Mouse (Mus musculus) midbrain, embryonic 15.5 days (tissue): ENCODE results near the gene Hs3st2. TPM values are rescaled to one million over a fixed set of nuclear protein-coding genes. Genes with fewer than 3 reads are reported as not detected.
"Not testable (repeated sequence)": the region's sequence is repeated elsewhere in the genome, so short reads cannot be mapped to it uniquely, and the experiment has no call there.

Source experiments
- ATAC-seq: fragments of 200-750 bp; cut with Nextera tagmentation; replicated peaks from 2 replicates; pipeline ENCODE4 v1.8.0; 2017; ENCODE audit warnings: moderate TSS enrichment
- H3K27ac ChIP-seq: fragments of 300-500 bp; sonication (generic); 2 replicates; pipeline ENCODE4 v1.5.1; 2015; ENCODE audit warnings: mild to moderate bottlenecking, inconsistent platforms
- H3K27me3 ChIP-seq: fragments of 300-500 bp; sonication (generic); replicated peaks from 2 replicates; pipeline ENCODE4 v1.6.1; 2015; ENCODE audit warnings: inconsistent platforms
- H3K36me3 ChIP-seq: fragments of 300-500 bp; sonication (generic); replicated peaks from 2 replicates; pipeline ENCODE4 v1.6.1; 2015; ENCODE audit warnings: inconsistent platforms
- H3K4me1 ChIP-seq: fragments of 300-500 bp; sonication (generic); 2 replicates; pipeline ENCODE4 v1.6.1; 2015; ENCODE audit warnings: inconsistent platforms
- H3K4me2 ChIP-seq: fragments of 300-500 bp; sonication (generic); 2 replicates; pipeline ENCODE4 v1.6.1; 2015; ENCODE audit warnings: inconsistent platforms, mild to moderate bottlenecking, moderate library complexity
- H3K4me3 ChIP-seq: fragments of 300-500 bp; sonication (generic); 2 replicates; pipeline ENCODE4 v1.5.1; 2015; ENCODE audit warnings: mild to moderate bottlenecking, inconsistent platforms
- H3K9ac ChIP-seq: fragments of 300-500 bp; sonication (generic); 2 replicates; pipeline ENCODE4 v1.6.1; 2015; ENCODE audit warnings: mild to moderate bottlenecking, inconsistent platforms
- H3K9me3 ChIP-seq: fragments of 300-500 bp; sonication (generic); 2 replicates; pipeline ENCODE4 v1.6.1; 2016; ENCODE audit warnings: inconsistent platforms
- WGBS: fragments of 180-500 bp; shearing (Covaris S2); methylation state at CpG from one replicate; pipeline ENCODE4 v1.1.7; 2015; ENCODE audit warnings: mixed read lengths; 5-methylcytosine and 5-hydroxymethylcytosine counted together
- polyA plus RNA-seq: library from polyadenylated mRNA; unstranded; fragments of >200 nt; fragmentation: Nextera tagmentation; extraction: Ambion mirVana; gene quantifications from 2 replicates; pipeline ENCODE4 v1.2.1, GENCODE M21; 2015

The Hs3st2 gene
- 13.4 and 14.9 TPM in 2 replicates for polyA plus RNA-seq

DNA sequence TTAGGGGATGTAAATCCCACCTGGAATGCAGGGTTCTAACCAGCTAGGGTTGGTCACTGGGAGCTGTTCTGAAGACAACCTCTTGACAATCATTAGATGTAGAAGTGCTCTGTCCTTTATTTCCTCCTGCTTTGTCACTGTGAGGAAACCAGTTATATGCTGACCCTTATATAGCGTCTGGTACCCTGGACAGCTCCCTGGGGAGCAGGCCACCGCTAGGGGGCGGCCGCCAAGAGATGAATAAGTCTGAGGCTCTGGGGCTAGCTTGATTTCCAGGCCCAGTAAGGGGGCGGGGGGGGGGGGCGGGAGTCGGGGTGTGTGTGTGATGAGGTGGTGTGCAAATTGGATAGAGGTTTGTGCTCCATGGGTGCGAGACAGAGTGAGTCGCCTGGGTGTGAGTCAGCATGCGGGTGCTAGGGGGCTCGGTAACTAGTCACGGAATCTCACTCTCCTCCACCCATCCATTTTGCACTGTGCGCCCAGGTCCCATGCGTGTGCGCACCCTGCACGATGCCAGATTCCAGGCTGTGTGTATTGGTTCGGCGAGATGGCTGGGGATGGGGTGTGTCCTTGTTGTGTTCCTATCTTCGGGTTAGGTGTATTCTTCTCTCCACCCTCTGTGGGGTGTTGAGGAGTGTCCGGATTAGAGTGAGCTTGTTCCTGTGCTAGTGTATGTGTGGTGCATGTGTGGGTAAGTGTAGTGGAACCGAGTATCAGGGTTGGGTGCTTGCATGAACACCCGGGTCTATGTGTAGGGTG lies at the start of gene Hs3st2:
TSS of gene Hs3st2 (plus strand) at position 635 of the 759 bp plus-strand sequence.
- H3K27me3 ChIP-seq: peaks cover 37% of the 10 kb centered on the region
- peak within 1 kb of the TSS; percentile 76 for H3K4me2 ChIP-seq
- ATAC-seq: peak; percentile 72
- H3K36me3 ChIP-seq: no peaks in the 10 kb centered on the region
- peaks cover 19% of the 10 kb centered on the region for H3K4me1 ChIP-seq
- no peaks in the 10 kb centered on the region for H3K9me3 ChIP-seq
- peak within 1 kb of the TSS; percentile 39 for H3K9ac ChIP-seq
- no peak within 1 kb of the TSS for H3K27ac ChIP-seq
- H3K4me3 ChIP-seq: peak within 1 kb of the TSS; percentile 55
- 3% methylated on average over 22 of the region's 22 CpGs for WGBS

DNA sequence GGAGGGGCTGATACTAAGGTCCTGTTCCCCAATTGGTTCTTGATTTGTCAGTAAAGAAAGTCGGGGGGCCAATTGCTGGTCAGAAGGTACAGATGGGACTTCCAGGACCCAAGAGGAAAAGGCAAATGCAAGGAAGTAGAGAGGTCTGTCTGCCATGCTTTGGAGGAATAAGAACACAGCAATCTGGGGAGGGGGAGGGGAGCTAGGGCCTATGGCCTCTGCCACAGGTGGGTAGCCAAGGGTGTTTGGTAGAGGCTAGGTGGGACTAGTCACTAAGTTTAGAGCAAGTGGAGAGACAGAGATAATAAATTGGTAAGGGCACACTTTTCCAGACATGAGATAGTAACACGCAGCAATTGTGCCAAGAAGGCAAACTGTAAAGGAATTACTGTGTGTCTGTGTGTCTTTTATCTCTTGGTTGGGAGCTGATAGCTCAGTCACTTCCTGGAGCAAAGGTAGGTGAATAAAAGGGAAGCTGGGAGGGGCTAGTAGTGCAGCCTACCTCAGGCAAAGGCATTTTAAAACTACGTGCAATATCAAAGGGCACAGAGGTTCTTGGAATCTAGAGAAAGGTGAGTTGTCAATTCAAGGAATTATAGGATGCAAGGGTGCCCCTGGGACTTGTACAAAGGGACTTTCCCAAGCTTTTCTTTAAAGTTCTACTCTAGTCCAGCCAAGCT lies 43.2 kb upstream of the Hs3st2 start:
- no peak overlapping the region for H3K9ac ChIP-seq
- no peak overlapping the region for H3K27ac ChIP-seq
- WGBS: 81% methylated on average over 3 of the region's 3 CpGs
- no peaks in the 10 kb centered on the region for H3K27me3 ChIP-seq
- no peaks in the 10 kb centered on the region for H3K4me1 ChIP-seq
- no peaks in the 10 kb centered on the region for H3K9me3 ChIP-seq
- ATAC-seq: no peak
- no peaks in the 10 kb centered on the region for H3K36me3 ChIP-seq
- no peak overlapping the region for H3K4me3 ChIP-seq
- H3K4me2 ChIP-seq: no peak overlapping the region

DNA sequence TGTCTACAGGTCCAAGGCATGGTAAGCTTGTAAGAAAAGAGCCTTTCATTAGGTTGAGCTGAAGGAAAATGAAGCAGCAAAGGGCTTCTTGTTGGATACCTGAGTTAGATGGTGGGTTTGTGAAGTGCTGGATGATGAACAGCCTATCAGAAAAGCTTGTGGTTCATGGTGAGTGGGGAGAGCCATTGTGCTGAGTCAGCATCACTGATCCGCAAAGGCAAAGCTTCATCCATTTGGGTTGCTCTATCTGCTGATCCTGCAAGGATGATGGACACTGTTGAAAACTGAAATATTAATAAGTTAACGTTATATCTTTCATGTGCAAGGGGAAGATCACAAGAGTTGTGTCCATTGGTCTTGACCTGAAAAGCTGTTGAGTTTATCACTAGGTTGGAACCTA lies 40.0 kb upstream of the Hs3st2 start:
- no peak for ATAC-seq

DNA sequence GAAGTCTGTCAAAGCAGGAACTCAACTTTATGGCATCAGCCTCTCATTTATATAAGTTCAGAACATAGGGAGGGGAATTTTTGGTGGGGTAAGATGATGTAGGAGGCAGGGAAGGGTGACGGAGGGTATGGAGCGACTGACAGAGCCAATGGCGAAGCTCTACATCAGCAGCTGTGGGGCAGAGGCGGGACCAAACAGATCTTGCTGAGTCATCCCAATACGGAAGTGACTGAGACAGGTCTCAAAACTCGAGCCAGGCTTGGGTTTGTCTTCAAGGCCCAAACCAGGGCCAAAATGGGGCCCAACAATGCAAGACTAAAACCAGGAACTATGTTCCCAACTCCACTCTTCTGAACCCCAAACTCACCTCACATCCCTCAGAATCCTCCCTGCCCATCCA lies 30.2 kb upstream of the Hs3st2 start:
- not testable (repeated sequence) for H3K4me1 ChIP-seq, H3K9ac ChIP-seq, H3K9me3 ChIP-seq, H3K36me3 ChIP-seq, H3K27ac ChIP-seq, H3K27me3 ChIP-seq, H3K4me2 ChIP-seq, H3K4me3 ChIP-seq, ATAC-seq
- WGBS: 92% methylated on average over 6 of the region's 6 CpGs

More for the DNA sequence above, 40.0 kb upstream of the Hs3st2 start:
- H3K4me2 ChIP-seq: no peak overlapping the region
- H3K27me3 ChIP-seq: no peaks in the 10 kb centered on the region
- WGBS: 90% methylated on average over 2 of the region's 2 CpGs
- H3K9me3 ChIP-seq: no peaks in the 10 kb centered on the region
- no peak overlapping the region for H3K9ac ChIP-seq
- no peaks in the 10 kb centered on the region for H3K36me3 ChIP-seq
- no peak overlapping the region for H3K27ac ChIP-seq
- no peak overlapping the region for H3K4me3 ChIP-seq
- H3K4me1 ChIP-seq: no peaks in the 10 kb centered on the region

DNA sequence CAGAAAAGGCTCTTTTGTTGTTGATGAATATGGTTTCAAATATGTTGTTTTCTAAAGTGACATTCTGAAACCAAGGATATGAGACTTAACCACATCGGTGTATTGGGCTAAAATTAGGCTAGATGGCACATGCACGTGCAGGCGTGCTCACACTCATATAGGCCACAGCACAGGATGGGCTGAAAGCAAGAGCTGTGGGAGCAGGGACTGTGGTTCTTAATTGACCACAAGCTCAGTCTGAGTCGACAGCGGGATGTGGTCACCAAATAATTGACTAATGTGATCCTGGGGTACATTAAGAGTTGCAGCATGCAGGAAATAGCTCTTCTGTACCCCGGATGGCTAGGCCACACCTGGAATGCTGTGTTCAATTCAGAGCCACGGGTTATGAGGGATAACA lies 26.1 kb upstream of the Hs3st2 start:
- no peak overlapping the region for H3K9ac ChIP-seq

DNA sequence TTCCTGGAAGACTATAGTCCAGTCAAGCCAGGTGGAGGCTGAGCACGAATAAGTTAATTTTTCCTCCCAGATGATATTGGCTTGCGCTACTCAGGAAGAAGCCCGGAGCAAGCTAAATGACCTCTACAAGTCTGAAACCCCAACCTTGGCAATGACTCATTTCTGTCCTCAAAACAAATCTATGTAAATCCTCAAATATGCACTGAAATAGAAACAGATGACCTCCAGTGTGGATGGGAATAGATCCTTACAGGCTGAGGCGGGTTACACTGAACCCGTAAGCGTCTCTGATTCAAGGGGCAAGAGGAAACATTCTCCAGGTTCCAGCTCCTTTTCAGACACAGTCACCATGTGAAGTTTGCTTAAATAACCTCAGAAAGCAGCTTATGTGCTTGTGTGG lies 24.5 kb upstream of the Hs3st2 start:
- no peaks in the 10 kb centered on the region for H3K36me3 ChIP-seq
- H3K9me3 ChIP-seq: no peaks in the 10 kb centered on the region
- H3K4me3 ChIP-seq: no peak overlapping the region
- no peak overlapping the region for H3K4me2 ChIP-seq
- no peaks in the 10 kb centered on the region for H3K27me3 ChIP-seq
- no peaks in the 10 kb centered on the region for H3K4me1 ChIP-seq
- WGBS: 92% methylated on average over 6 of the region's 6 CpGs
- no peak for ATAC-seq
- H3K9ac ChIP-seq: no peak overlapping the region
- H3K27ac ChIP-seq: no peak overlapping the region

More for the DNA sequence above, 26.1 kb upstream of the Hs3st2 start:
- no peaks in the 10 kb centered on the region for H3K9me3 ChIP-seq
- H3K27ac ChIP-seq: no peak overlapping the region
- no peaks in the 10 kb centered on the region for H3K27me3 ChIP-seq
- no peak for ATAC-seq
- H3K4me2 ChIP-seq: no peak overlapping the region
- no peak overlapping the region for H3K4me3 ChIP-seq
- no peaks in the 10 kb centered on the region for H3K4me1 ChIP-seq
- 92% methylated on average over 7 of the region's 7 CpGs for WGBS
- no peaks in the 10 kb centered on the region for H3K36me3 ChIP-seq

DNA sequence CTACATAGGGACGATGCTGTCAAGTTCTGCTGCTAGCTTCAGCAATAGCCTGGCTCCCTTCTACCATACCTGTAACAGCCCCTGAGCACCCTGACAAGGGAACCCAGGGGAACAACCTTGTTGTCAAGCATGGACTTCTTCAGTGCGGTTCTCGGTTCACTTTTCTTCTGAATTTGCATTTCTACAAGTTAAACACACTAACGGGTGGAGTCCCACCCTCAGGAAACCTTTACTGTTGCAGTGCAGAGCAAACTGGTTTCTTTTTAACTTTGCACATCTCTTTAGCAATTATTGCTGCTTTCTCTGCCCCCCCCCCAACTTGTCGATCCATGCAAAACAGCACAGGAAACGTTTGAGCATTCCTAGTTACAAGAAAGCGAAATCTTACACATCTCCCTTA lies 19.7 kb upstream of the Hs3st2 start:
- H3K4me2 ChIP-seq: no peak overlapping the region
- H3K36me3 ChIP-seq: no peaks in the 10 kb centered on the region
- no peaks in the 10 kb centered on the region for H3K9me3 ChIP-seq
- no peak for ATAC-seq
- H3K9ac ChIP-seq: no peak overlapping the region
- WGBS: 87% methylated on average over 7 of the region's 7 CpGs
- H3K4me1 ChIP-seq: no peaks in the 10 kb centered on the region
- H3K27ac ChIP-seq: no peak overlapping the region
- H3K27me3 ChIP-seq: no peaks in the 10 kb centered on the region
- no peak overlapping the region for H3K4me3 ChIP-seq

DNA sequence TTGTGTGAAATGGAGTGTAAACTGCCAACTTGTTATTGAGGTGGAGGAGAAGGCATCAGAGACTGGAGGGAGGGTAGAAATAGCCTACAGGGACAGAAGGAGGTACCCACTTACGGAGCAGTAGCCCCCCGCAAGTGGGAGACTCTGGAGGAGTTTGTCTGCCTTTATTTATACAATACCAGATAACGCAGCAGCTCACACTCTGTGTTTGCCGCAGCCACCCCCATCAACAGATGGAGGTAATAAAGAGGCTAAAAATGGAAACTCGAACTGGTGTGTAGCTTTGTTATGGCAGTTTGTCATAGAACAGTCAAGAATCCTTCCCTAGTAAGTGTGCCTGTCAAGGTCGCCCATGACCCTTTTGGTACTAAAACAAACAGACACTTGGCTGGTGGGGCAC lies 16.2 kb upstream of the Hs3st2 start:
- Histone ChIP-seq H3K9me3 (no peaks in the 10 kb centered on the region), H3K4me2 (no peak overlapping the region), H3K27me3 (no peaks in the 10 kb centered on the region), H3K36me3 (no peaks in the 10 kb centered on the region), H3K9ac (no peak overlapping the region), H3K4me3 (no peak overlapping the region), H3K4me1 (no peaks in the 10 kb centered on the region), H3K27ac (no peak overlapping the region)
- ATAC-seq: no peak
- 73% methylated on average over 6 of the region's 6 CpGs for WGBS

DNA sequence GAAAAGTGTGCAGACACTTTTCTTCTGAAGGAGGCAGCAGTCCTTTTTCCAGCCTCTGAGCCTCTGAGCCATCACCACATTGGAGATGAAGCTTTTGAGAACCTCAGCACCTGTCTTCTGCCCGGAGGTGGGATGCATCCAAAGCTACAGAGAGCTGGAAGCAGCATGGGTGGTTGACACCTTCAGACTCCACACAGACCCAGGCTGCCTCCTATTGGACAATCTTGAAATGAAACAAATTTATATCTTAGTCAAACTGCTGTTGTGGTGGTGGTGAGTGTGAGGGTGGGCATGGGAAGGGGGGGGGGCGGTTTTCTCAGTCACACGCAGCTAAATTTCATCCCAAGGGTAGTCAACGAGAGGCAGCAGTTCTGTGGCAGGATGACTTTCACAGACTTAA lies 12.7 kb upstream of the Hs3st2 start:
- Histone ChIP-seq H3K4me1 (no peaks in the 10 kb centered on the region), H3K4me3 (no peak overlapping the region), H3K27me3 (no peaks in the 10 kb centered on the region), H3K27ac (no peak overlapping the region), H3K4me2 (no peak overlapping the region), H3K9ac (no peak overlapping the region), H3K36me3 (no peaks in the 10 kb centered on the region), H3K9me3 (no peaks in the 10 kb centered on the region)
- WGBS: 72% methylated on average over 4 of the region's 4 CpGs
- ATAC-seq: no peak

DNA sequence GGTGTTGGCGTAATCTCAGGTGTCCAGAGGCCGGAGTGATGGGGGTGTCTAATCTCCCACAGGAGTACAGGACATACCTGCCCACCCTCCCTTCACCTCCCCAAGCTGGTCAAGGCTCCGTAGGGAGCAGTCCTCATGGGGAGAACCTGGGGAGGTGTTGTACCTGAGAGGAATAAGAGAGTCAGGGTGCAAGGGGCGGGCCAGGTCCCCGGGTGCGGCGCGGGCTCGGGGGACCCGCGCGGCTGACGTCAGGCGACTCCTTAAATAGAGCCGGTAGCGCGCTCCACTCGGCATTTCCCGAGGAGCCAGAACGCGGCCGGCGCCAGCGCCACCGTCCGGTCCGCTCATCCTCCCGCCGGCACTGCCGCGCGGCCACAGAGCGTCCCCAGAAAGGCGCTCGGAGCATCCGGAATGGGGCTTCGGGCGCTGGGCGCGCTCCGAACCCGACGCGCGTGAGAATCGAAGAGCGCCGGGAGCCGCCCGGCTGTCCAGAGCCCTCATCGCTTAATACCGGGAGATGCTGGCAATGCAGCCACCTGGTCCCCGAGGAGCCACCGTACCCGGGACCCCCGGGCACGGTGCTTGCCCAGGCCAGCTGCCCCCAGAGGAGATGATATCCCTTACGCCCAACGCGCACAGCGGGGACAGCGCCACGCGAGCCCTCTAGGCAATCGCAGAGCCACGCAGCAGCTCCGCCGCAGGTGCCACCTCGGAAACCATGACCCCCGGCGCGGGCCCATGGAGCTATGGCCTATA lies 503 bp downstream of the Hs3st2 start:
- H3K27me3 ChIP-seq: peaks cover 37% of the 10 kb centered on the region
- H3K4me1 ChIP-seq: peaks cover 19% of the 10 kb centered on the region
- peak overlapping the region; percentile 39 for H3K9ac ChIP-seq
- 1% methylated on average over 72 of the region's 72 CpGs for WGBS
- peak overlapping the region; percentile 76 for H3K4me2 ChIP-seq
- H3K27ac ChIP-seq: no peak overlapping the region
- H3K36me3 ChIP-seq: no peaks in the 10 kb centered on the region
- H3K9me3 ChIP-seq: no peaks in the 10 kb centered on the region
- peak overlapping the region; percentile 55 for H3K4me3 ChIP-seq
- ATAC-seq: peak; percentile 80

DNA sequence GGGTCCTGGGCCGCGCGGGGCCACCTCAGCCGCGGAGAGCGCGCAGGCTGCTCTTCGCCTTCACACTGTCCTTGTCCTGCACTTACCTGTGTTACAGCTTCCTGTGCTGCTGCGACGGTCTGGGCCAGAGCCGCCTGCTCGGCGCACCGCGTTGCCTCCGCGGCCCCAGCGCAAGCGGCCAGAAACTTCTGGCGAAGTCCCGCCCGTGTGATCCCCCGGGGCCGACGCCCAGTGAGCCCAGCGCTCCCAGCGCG lies 1.0 kb downstream of the Hs3st2 start:
- peaks cover 19% of the 10 kb centered on the region for H3K4me1 ChIP-seq
- no peaks in the 10 kb centered on the region for H3K36me3 ChIP-seq
- H3K9ac ChIP-seq: peak overlapping the region; percentile 39
- H3K9me3 ChIP-seq: no peaks in the 10 kb centered on the region
- H3K27me3 ChIP-seq: peaks cover 37% of the 10 kb centered on the region
- peak overlapping the region; percentile 55 for H3K4me3 ChIP-seq
- WGBS: 1% methylated on average over 28 of the region's 28 CpGs
- no peak overlapping the region for H3K27ac ChIP-seq
- peak overlapping the region; percentile 76 for H3K4me2 ChIP-seq
- peak; percentile 64 for ATAC-seq

DNA sequence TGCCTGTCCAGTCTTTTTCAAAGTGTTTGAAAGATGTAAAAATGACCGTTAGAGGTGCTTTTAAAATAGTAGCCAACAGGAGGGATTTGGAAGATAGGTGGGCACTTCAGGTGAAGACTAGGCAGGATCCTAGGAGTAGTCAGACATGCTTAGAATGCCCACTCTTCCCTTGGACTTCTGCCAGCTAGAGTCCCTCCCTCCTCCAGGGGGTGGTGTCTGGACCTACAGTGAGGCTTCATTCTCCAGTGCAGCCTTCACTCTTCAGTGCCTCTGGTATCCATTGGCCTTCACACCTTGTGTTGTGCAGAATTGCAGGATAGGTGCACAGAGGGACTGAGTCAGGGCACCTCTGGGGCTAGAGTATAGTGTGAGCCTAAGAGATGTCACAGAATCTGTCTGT lies 2.2 kb downstream of the Hs3st2 start:
- Histone ChIP-seq H3K9ac (no peak overlapping the region), H3K4me1 (peaks cover 19% of the 10 kb centered on the region), H3K9me3 (no peaks in the 10 kb centered on the region), H3K27ac (no peak overlapping the region), H3K36me3 (no peaks in the 10 kb centered on the region), H3K4me2 (peak overlapping the region; percentile 76), H3K27me3 (peaks cover 37% of the 10 kb centered on the region), H3K4me3 (peak overlapping the region; percentile 55; the same call in 1 of the 2 replicates)
- WGBS: 80% methylated on average over 1 of the region's 1 CpGs
- ATAC-seq: no peak
